Mouse (Mus musculus) G1E-ER4 (cell line): ENCODE measurements around the gene Mipep. TPM values are rescaled to one million over a fixed set of nuclear protein-coding genes. Genes with fewer than 3 reads are reported as not detected.

ENCODE experiments used
- GATA1 ChIP-seq: IDR thresholded peaks from one replicate; pipeline ENCODE4 v1.8.0; 2012; ENCODE audit warnings: low read length, inconsistent platforms
- polyA plus RNA-seq: library from polyadenylated mRNA; stranded (reverse); fragments of >175 nt; gene quantifications from 2 replicates; pipeline ENCODE4 v1.2.3, GENCODE M21; 2012

The Mipep gene
- polyA plus RNA-seq, 1 experiment: 21.8 TPM

DNA sequence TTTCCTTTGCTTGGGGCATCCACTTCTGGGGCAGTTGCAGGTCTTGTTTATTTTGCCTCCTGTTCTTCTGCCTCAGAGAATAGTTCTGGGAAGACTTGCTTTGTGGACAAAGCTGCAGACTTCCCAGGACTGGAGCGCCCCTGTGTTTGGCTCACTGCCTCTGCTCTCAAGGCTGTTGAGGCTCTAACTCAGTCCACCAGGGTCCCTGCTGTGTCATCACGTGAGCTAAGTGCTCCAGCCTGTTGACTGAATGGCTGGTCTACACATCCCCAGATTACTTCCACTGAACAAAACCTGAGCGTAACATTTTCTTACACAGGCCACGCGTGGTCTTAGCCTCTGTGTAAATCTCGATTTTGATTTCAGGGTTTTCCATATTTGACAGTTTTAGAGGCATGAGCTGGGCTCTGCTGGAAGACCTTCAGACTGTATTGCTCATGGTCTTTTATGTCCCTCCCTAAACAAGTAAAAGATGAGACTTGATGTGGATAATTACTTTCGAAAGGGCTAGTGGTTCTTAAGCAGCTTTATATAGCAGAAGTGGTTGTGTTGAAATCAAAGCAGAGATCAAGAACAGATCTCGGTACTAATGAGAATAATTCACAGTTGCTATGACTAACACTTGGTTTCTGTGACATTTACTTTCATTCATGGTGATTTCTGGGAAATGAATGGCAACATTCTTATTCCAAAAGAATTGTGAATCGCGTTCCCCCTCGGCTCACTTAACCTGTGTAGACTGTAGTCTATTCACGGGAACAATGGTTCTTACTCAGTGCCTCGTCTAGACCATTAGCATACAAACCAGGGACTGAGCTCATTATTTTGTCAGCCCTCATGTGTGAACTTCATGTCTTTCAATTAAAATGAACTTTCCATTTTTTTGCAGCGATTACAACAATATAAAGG, 31.2 kb upstream of the Mipep start:
- no peak for TF ChIP-seq GATA1

DNA sequence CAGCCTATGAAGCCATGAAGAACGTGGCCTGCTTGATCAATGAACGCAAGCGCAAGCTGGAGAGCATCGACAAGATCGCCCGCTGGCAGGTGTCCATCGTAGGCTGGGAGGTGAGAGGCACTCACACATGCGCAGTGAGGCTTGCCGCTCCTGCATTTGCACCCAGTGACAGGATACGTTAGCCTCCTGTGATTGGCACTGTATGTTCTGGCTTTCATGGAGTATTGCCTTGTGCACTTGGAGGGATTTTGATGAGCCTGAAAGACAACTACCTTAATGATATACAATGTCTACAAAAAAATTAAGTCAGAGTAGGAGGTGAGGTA, 30.6 kb upstream of the Mipep start:
- TF ChIP-seq GATA1: no peak

DNA sequence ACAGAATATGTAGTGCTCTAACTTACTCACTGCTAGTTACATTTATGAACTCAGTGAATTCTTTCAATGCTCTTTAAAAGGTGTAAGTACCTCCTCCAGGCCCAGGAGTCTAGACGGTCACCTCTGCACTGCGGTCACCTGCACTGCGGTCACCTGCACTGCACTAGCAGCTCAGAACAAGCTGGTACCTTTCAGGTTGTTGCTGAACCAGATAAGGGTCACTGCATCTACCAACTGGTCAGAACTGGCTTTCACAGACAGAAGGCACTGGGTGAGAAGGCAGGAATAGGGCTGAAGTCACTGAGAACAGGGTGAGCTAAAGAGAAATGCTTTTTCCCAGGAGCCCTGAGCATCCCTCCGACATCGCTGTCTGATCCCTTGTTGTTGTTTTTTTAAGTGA, 29.7 kb upstream of the Mipep start:
- TF ChIP-seq GATA1: no peak

DNA sequence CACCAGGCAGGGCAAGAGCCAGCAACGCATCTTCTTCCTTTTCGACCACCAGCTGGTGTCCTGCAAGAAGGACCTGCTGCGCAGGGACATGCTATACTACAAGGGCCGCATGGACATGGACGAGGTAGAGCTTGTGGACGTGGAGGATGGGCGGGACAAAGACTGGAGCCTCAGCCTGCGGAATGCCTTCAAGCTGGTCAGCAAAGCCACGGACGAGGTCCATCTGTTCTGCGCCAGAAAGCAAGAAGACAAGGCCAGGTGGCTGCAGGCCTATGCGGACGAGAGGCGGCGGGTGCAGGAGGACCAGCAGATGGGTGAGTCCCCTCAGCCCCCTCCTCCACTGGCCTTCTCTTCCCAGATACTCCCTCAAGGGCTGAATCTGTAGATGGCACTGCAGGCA, 28.1 kb upstream of the Mipep start:
- TF ChIP-seq GATA1: no peak

DNA sequence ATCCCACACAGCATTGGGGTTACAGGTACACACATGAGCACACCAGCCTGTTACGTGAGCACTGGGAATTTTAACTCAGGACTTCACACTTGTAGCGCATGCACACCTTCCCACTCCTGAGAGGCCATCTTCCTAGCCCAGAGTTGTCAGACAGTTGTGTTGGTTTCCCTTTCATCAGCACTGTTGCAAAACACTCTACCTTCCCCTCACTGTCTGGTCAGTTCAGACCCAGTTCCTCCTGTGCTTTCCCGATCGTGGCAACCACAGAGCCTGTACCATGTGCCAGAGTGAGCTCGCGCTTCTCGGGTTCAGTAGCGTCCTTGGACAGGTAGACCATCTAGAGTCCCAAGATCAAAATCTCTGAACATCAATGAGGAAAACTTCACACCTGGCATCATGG, 27.1 kb upstream of the Mipep start:
- no peak for TF ChIP-seq GATA1

- TF ChIP-seq GATA1: no peak
Observed at GRCm38 (mm10) chr14:60757722-60758121, 26.7 kb upstream of the Mipep start.

- TF ChIP-seq GATA1: no peak
Observed at GRCm38 (mm10) chr14:60759097-60759496, 25.3 kb upstream of the Mipep start.

GRCm38 (mm10) chr14:60761801-60762200, 22.6 kb upstream of the Mipep start:
- no peak for TF ChIP-seq GATA1

DNA sequence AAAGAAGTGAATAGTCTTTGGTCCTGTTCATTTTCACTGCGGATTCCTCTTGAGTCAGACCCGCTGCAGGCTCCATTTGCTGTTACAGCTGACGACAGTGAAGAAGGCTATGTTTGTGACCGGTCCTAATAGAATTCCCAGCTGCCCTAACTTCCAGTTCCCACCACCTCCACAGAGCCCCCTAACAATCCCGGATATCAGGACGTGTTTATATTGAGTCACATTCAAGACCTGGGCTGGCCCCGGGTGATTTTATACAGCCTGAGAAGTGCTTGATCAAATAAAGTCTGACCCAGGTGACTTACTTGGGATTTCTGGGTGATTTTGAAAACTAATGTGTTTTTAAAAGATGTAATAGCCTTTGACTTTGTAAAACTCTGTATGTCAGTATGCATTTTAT, 21.6 kb upstream of the Mipep start:
- TF ChIP-seq GATA1: no peak

DNA sequence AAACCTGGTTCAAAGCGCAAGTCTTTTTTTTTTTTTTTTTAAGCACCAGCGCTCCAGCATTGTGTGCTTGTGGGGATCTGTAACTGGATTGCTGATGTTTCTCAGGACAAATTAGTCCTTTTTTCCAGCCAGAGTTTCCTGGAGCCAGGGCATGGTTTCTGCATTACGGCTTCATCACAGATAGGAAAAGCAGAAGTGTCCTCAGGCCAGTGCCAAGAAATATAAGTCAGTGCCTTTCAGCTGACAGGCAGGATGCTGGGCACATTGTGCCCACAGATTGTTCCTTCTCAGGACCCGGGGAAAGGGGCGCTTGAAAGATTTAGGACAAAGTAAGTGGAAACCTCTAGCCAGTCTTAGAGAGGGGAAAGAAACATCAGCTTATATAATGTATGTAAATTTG, 20.6 kb upstream of the Mipep start:
- TF ChIP-seq GATA1: no peak

- TF ChIP-seq GATA1: no peak
Observed at GRCm38 (mm10) chr14:60764526-60764925, 19.8 kb upstream of the Mipep start.

GRCm38 (mm10) chr14:60765025-60765424, 19.3 kb upstream of the Mipep start:
- TF ChIP-seq GATA1: no peak

DNA sequence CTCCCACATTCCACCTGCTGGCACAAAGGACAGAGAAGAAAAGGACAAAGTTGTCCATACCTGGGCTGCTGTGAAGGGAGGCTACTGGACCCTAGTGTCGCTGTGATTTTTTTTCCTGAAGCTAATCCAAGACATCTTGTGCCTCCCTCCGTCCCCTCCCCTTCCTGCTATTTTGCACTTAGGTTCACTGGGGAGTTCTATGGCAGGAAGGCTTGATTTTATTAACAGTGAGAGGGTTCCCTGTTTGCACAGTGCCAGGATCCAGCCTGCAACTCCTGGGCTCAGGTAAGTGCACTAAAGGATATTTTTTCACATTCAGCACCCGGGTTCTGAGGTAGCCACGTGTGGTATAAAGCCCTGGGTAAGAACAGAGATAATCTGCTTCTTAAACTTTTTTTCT, 16.5 kb upstream of the Mipep start, which contains the start of gene C1qtnf9:
TSS of gene C1qtnf9 (plus strand) at position 251 of the 400 bp plus-strand sequence.
- no peak for TF ChIP-seq GATA1

DNA sequence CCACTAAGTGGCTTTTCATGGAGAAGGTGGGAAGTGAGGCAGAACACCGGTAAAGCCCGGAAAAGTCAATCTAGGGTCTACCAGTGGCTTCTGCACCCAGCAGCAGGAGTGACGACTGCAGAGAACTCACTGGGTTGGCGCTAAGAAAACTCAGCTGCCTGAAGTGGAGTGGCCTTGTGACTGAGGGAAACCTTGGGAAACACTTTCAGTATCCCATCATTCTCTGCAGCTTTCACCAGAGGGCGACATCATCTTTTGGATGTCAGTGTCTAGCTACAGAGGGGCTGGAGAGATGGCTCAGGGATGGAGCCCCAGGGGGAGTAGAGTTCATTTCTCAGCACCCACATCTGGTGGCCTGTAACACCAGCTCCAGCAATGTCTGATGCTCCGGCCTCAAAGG, 15.0 kb upstream of the Mipep start:
- no peak for TF ChIP-seq GATA1

- TF ChIP-seq GATA1: no peak
Observed at GRCm38 (mm10) chr14:60770594-60770993, 13.8 kb upstream of the Mipep start.

DNA sequence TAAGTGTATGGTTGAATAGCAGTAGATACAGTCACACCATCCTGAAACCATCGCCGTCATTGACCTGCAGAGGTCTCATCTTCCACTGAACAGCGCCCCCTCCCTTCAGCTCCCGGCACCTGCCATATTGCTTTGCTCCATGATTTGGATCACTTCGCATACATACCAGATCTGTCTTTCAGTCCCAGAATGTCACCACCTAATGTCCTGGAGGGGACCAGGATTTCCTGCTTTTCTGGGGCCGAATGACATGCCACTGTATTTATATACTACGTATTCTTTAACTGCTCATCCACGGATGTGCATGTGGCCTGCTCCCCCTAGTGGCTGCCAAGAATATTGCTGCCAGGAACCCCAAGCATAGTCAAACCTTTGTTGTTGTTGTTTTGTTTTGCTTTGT, 13.3 kb upstream of the Mipep start:
- TF ChIP-seq GATA1: no peak

- no peak for TF ChIP-seq GATA1
Observed at GRCm38 (mm10) chr14:60773476-60773875, 10.9 kb upstream of the Mipep start.

DNA sequence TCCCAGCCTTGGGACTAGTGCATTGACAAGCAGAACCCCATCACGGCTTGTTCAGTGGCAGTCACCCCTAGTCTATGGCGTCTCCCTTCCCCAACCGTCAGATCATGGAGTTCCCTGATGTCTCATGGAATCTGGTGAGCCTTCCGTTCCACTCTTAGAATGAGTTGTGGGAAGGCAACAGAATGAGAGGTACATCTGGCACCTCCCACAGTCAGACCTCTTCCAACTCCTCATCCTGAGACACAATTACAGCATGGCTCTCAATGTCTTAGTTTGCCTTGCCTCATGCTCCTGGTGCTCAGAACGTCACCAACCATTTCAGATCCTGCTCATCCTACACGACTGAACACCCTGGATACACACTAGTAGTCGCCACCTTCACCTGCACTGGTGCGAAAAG, 7.9 kb upstream of the Mipep start:
- TF ChIP-seq GATA1: no peak

- no peak for TF ChIP-seq GATA1
Observed at GRCm38 (mm10) chr14:60777485-60777919, 6.9 kb upstream of the Mipep start.
